Mouse (Mus musculus): ENCODE measurements at regions not wholly inside any gene's neighbourhood (a gene's known extent, or its start where the extent isn't known, plus 50 kb on each side); places are given as distances from the start of the nearest gene placed in this dataset.
A peak's percentile ranks its signal among the peaks of the same experiment; 100 is the strongest.

DNA sequence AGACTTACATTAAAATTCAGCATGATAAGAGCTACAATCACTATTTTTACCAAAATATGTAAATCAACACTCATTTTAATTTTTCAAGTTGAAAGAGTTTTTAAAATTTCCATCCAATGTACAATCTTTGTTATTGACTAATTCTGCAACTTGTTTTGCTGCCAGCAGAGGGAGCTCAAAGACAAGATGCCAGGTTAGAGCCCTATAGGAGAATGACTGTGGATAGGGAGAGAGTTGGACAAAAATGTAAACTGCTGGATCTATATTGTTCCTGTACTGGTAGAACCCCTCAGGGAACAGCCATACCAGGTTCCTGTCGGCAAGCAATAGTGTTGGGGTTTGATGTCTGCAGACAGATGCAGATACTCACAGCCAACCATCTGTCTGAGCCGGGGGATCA lies 288.8 kb upstream of the 4930550L24Rik start:
- peak in 1 of 2 experiments; percentile 24 for DNase-seq (ENCODE audit: low spot score in 2 of 2)

Data from left cerebral cortex, adult 9 months (tissue).